Mouse (Mus musculus) brain, embryonic 14.5 days (tissue): ENCODE measurements around the gene Lrch1.

Experiments
- CTCF ChIP-seq: fragments of 200-500 bp; IDR thresholded peaks from 2 replicates; pipeline ENCODE4 v1.5.1; 2012; ENCODE audit warnings: inconsistent platforms, mild to moderate bottlenecking, moderate library complexity, borderline replicate concordance; ENCODE audit not compliant: insufficient read depth, insufficient read length; ENCODE audit errors: extremely low read depth
- POLR2A ChIP-seq: fragments of 200-500 bp; IDR thresholded peaks from 2 replicates; pipeline ENCODE4 v1.6.1; 2012; ENCODE audit warnings: mild to moderate bottlenecking, inconsistent platforms, borderline replicate concordance; ENCODE audit not compliant: poor library complexity, insufficient read depth, insufficient read length, severe bottlenecking; ENCODE audit errors: extremely low read depth

GRCm38 (mm10) chr14:74915658-74916057 is 32.0 kb downstream of the Lrch1 start:
- TF ChIP-seq CTCF: no peak
- no peak for TF ChIP-seq POLR2A
